Mouse (Mus musculus): ENCODE results near the gene Slc46a2. TPM values are rescaled to one million over a fixed set of nuclear protein-coding genes. Genes with fewer than 3 reads are reported as not detected.

Slc46a2 gene
- polyA plus RNA-seq, 1 experiment from 2014 or later = 0.14 TPM

GRCm38 (mm10) chr4:59881210-59881609, 33.6 kb downstream of the Slc46a2 start:
- no peak for ATAC-seq (ENCODE audit: insufficient read depth, low FRiP score)
- Histone ChIP-seq H3K36me3 (ENCODE audit: control insufficient read depth, insufficient read depth, low read length) (0 out of 2 replicates have a peak, but pooled peaks cover 4% of the 10 kb centered on the region), H3K4me3 (replicated peaks; ENCODE audit: low read length) (no peak overlapping the region), H3K27me3 (ENCODE audit: control insufficient read depth, insufficient read depth, low read length) (no peaks in the 10 kb centered on the region), H3K9me3 (replicated peaks; ENCODE audit: control insufficient read depth, low read length) (no peaks in the 10 kb centered on the region), H3K9ac (ENCODE audit: low read length) (no peak overlapping the region), H3K4me1 (ENCODE audit: control insufficient read depth, insufficient read depth, low read length) (no peaks in the 10 kb centered on the region), H3K27ac (ENCODE audit: low read length) (peak overlapping the region; percentile 51; the same call in 1 of the 2 replicates), H3K4me2 (ENCODE audit: low read depth, low read length) (no peak overlapping the region)
- 60% methylated on average over 2 of the region's 2 CpGs for WGBS

- Histone ChIP-seq H3K4me2 (ENCODE audit: low read depth, low read length) (no peak overlapping the region), H3K4me3 (replicated peaks; ENCODE audit: low read length) (no peak overlapping the region), H3K9ac (ENCODE audit: low read length) (no peak overlapping the region), H3K27ac (ENCODE audit: low read length) (peak overlapping the region; percentile 51), H3K4me1 (ENCODE audit: control insufficient read depth, insufficient read depth, low read length) (no peaks in the 10 kb centered on the region), H3K36me3 (ENCODE audit: control insufficient read depth, insufficient read depth, low read length) (0 out of 2 replicates have a peak, but pooled peaks cover 4% of the 10 kb centered on the region), H3K9me3 (replicated peaks; ENCODE audit: control insufficient read depth, low read length) (no peaks in the 10 kb centered on the region), H3K27me3 (ENCODE audit: control insufficient read depth, insufficient read depth, low read length) (no peaks in the 10 kb centered on the region)
- WGBS = 76% methylated on average over 5 of the region's 5 CpGs
- ATAC-seq (ENCODE audit: insufficient read depth, low FRiP score) = no peak
These were observed 34.1 kb downstream of the Slc46a2 start for GRCm38 (mm10) chr4:59880725-59881124.

GRCm38 (mm10) chr4:59879444-59879843, 35.4 kb downstream of the Slc46a2 start:
- no peak for ATAC-seq (ENCODE audit: insufficient read depth, low FRiP score)
- no peak overlapping the region for H3K4me2 ChIP-seq (ENCODE audit: low read depth, low read length)
- H3K9ac ChIP-seq (ENCODE audit: low read length) = no peak overlapping the region
- no peaks in the 10 kb centered on the region for H3K27me3 ChIP-seq (ENCODE audit: control insufficient read depth, insufficient read depth, low read length)
- H3K36me3 ChIP-seq (ENCODE audit: control insufficient read depth, insufficient read depth, low read length) = 0 out of 2 replicates have a peak, but pooled peaks cover 4% of the 10 kb centered on the region
- 85% methylated on average over 3 of the region's 3 CpGs for WGBS
- H3K4me1 ChIP-seq (ENCODE audit: control insufficient read depth, insufficient read depth, low read length) = no peaks in the 10 kb centered on the region
- no peak overlapping the region for H3K4me3 ChIP-seq (replicated peaks; ENCODE audit: low read length)
- H3K27ac ChIP-seq (ENCODE audit: low read length) = no peak overlapping the region
- H3K9me3 ChIP-seq (replicated peaks; ENCODE audit: control insufficient read depth, low read length) = no peaks in the 10 kb centered on the region

DNA sequence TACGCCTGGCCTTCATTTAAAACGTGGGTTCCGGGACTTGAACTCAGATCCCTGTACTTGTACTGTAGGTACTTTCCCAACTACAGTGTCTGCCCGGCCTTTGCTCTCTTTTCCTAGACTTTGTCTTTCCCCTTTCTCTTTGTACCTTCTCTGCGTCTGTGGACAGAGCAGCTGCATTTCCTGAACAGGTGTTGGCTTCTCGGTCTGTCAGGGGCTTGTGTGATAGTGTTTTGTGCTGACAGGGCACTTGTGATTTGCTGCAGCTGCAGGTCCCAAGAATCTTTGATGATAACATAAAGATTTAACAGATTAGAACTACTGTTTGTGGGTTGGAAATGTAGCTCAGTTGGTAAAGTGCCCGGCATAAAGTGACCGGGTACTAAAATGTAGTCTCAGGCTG, 36.3 kb downstream of the Slc46a2 start:
- Histone ChIP-seq H3K27me3 (ENCODE audit: control insufficient read depth, insufficient read depth, low read length) (no peaks in the 10 kb centered on the region), H3K4me1 (ENCODE audit: control insufficient read depth, insufficient read depth, low read length) (no peaks in the 10 kb centered on the region), H3K4me3 (replicated peaks; ENCODE audit: low read length) (no peak overlapping the region), H3K9ac (ENCODE audit: low read length) (no peak overlapping the region), H3K27ac (ENCODE audit: low read length) (no peak overlapping the region), H3K4me2 (ENCODE audit: low read depth, low read length) (no peak overlapping the region), H3K36me3 (ENCODE audit: control insufficient read depth, insufficient read depth, low read length) (0 out of 2 replicates have a peak, but pooled peaks cover 4% of the 10 kb centered on the region), H3K9me3 (replicated peaks; ENCODE audit: control insufficient read depth, low read length) (no peaks in the 10 kb centered on the region)
- ATAC-seq (ENCODE audit: insufficient read depth, low FRiP score) = no peak
- 76% methylated on average over 8 of the region's 8 CpGs for WGBS

DNA sequence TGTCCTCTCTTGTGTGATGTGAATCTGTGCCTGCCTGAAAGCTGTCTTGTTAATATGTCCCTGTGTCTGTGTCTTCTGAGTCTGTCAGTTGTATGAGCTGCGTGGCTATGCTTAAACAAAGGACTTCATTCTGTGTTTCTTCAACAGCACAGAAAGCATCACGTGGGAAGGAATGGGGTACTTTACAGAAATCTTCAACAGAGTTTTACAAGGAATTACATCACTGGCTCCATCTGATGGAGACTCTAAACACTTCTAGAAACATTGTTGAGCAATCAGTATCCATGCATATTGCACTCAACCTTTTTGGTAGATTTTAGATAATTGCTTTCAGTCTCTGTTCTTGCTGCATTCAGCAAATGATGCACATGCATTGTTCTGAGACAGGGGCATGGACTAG, 37.8 kb downstream of the Slc46a2 start:
- no peak overlapping the region for H3K9ac ChIP-seq (ENCODE audit: low read length)
- H3K4me1 ChIP-seq (ENCODE audit: control insufficient read depth, insufficient read depth, low read length) = no peaks in the 10 kb centered on the region
- H3K9me3 ChIP-seq (replicated peaks; ENCODE audit: control insufficient read depth, low read length) = no peaks in the 10 kb centered on the region
- ATAC-seq (ENCODE audit: insufficient read depth, low FRiP score) = no peak
- H3K27me3 ChIP-seq (ENCODE audit: control insufficient read depth, insufficient read depth, low read length) = no peaks in the 10 kb centered on the region
- WGBS = 76% methylated on average over 2 of the region's 2 CpGs
- no peak overlapping the region for H3K4me2 ChIP-seq (ENCODE audit: low read depth, low read length)
- no peaks in the 10 kb centered on the region for H3K36me3 ChIP-seq (ENCODE audit: control insufficient read depth, insufficient read depth, low read length)
- no peak overlapping the region for H3K4me3 ChIP-seq (replicated peaks; ENCODE audit: low read length)
- no peak overlapping the region for H3K27ac ChIP-seq (ENCODE audit: low read length)

- Histone ChIP-seq H3K9ac (ENCODE audit: low read length) (no peak overlapping the region), H3K4me1 (ENCODE audit: control insufficient read depth, insufficient read depth, low read length) (no peaks in the 10 kb centered on the region), H3K9me3 (replicated peaks; ENCODE audit: control insufficient read depth, low read length) (no peaks in the 10 kb centered on the region), H3K27ac (ENCODE audit: low read length) (no peak overlapping the region), H3K4me2 (ENCODE audit: low read depth, low read length) (no peak overlapping the region), H3K4me3 (replicated peaks; ENCODE audit: low read length) (no peak overlapping the region), H3K36me3 (ENCODE audit: control insufficient read depth, insufficient read depth, low read length) (no peaks in the 10 kb centered on the region), H3K27me3 (ENCODE audit: control insufficient read depth, insufficient read depth, low read length) (no peaks in the 10 kb centered on the region)
- no peak for ATAC-seq (ENCODE audit: insufficient read depth, low FRiP score)
- 76% methylated on average over 6 of the region's 6 CpGs for WGBS
These were observed 38.3 kb downstream of the Slc46a2 start for GRCm38 (mm10) chr4:59876570-59876969.

GRCm38 (mm10) chr4:59873830-59874229, 41.0 kb downstream of the Slc46a2 start:
- H3K27ac ChIP-seq (ENCODE audit: low read length) = no peak overlapping the region
- H3K4me3 ChIP-seq (replicated peaks; ENCODE audit: low read length) = no peak overlapping the region
- H3K4me2 ChIP-seq (ENCODE audit: low read depth, low read length) = no peak overlapping the region
- no peak overlapping the region for H3K9ac ChIP-seq (ENCODE audit: low read length)
- H3K27me3 ChIP-seq (ENCODE audit: control insufficient read depth, insufficient read depth, low read length) = no peaks in the 10 kb centered on the region
- H3K36me3 ChIP-seq (ENCODE audit: control insufficient read depth, insufficient read depth, low read length) = no peaks in the 10 kb centered on the region
- no peaks in the 10 kb centered on the region for H3K9me3 ChIP-seq (replicated peaks; ENCODE audit: control insufficient read depth, low read length)
- ATAC-seq (ENCODE audit: insufficient read depth, low FRiP score) = no peak
- WGBS = 52% methylated on average over 5 of the region's 5 CpGs
- H3K4me1 ChIP-seq (ENCODE audit: control insufficient read depth, insufficient read depth, low read length) = peaks cover 3% of the 10 kb centered on the region; the same call in 1 of the 2 replicates

GRCm38 (mm10) chr4:59873240-59873639, 41.6 kb downstream of the Slc46a2 start:
- H3K9ac ChIP-seq (ENCODE audit: low read length) = no peak overlapping the region
- ATAC-seq (ENCODE audit: insufficient read depth, low FRiP score) = no peak

DNA sequence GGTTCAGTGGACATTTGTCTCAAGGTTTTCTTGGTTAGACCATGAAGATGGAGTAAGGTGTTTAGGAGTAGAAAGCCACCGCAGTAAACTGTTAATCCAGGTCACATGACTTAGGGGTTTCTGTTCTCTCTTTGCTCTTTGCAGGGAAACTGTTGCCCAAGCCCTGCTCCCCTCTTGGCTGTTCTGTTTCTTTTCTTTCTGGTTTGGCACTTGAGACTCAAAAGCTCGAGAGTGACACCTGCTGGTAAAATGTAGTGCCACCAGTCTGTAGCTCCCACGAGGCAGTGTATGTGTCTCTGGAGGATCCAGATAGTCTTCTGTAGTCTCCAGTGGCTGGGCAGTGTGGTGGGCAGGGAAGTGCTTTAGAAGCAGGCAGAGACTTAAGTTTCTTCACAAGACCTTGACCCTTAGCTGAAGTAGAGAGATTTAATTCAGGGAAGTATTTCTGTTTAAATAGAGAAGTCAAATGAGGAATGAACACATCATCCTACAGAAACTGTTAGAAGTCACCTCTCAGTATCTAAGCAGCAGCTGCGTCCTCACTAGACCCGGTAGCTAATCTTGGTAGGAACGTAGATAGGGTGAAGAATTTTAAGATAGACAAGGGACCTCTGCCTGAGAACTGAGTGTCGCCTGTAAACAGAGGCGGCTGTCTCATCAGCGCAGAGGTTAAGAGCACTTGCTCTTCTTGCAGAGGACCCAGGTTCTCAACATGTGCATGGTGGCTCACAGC, 43.8 kb downstream of the Slc46a2 start:
- H3K36me3 ChIP-seq (ENCODE audit: control insufficient read depth, insufficient read depth, low read length) = no peaks in the 10 kb centered on the region
- H3K27me3 ChIP-seq (ENCODE audit: control insufficient read depth, insufficient read depth, low read length) = no peaks in the 10 kb centered on the region
- no peak overlapping the region for H3K4me2 ChIP-seq (ENCODE audit: low read depth, low read length)
- H3K27ac ChIP-seq (ENCODE audit: low read length) = no peak overlapping the region
- ATAC-seq (ENCODE audit: insufficient read depth, low FRiP score) = peak; percentile 73; the same call in 1 of the 2 replicates
- no peak overlapping the region for H3K9ac ChIP-seq (ENCODE audit: low read length)
- WGBS = 53% methylated on average over 9 of the region's 9 CpGs
- no peak overlapping the region for H3K4me3 ChIP-seq (replicated peaks; ENCODE audit: low read length)
- H3K9me3 ChIP-seq (replicated peaks; ENCODE audit: control insufficient read depth, low read length) = no peaks in the 10 kb centered on the region
- peaks cover 3% of the 10 kb centered on the region; the same call in 1 of the 2 replicates for H3K4me1 ChIP-seq (ENCODE audit: control insufficient read depth, insufficient read depth, low read length)

More at GRCm38 (mm10) chr4:59873240-59873639, 41.6 kb downstream of the Slc46a2 start:
- Histone ChIP-seq H3K4me3 (replicated peaks; ENCODE audit: low read length) (no peak overlapping the region), H3K9me3 (replicated peaks; ENCODE audit: control insufficient read depth, low read length) (no peaks in the 10 kb centered on the region), H3K36me3 (ENCODE audit: control insufficient read depth, insufficient read depth, low read length) (no peaks in the 10 kb centered on the region), H3K27me3 (ENCODE audit: control insufficient read depth, insufficient read depth, low read length) (no peaks in the 10 kb centered on the region), H3K27ac (ENCODE audit: low read length) (no peak overlapping the region), H3K4me2 (ENCODE audit: low read depth, low read length) (no peak overlapping the region), H3K4me1 (ENCODE audit: control insufficient read depth, insufficient read depth, low read length) (peaks cover 3% of the 10 kb centered on the region; the same call in 1 of the 2 replicates)
- 53% methylated on average over 6 of the region's 6 CpGs for WGBS
